Mouse (Mus musculus) frontal cortex, postnatal 14 days (tissue): ENCODE results near the gene Ghrl.
A peak's percentile ranks its signal among the peaks of the same experiment; 100 is the strongest.
"Not testable (repeated sequence)": the region's sequence is repeated elsewhere in the genome, so short reads cannot be mapped to it uniquely, and the experiment has no call there.

Source experiments
- DNase-seq, 2 experiments: peaks; one replicate each; pipeline ENCODE4 v3.0.0; 2022; ENCODE audit warnings: low spot score in 2 of 2

The Ghrl gene

DNA sequence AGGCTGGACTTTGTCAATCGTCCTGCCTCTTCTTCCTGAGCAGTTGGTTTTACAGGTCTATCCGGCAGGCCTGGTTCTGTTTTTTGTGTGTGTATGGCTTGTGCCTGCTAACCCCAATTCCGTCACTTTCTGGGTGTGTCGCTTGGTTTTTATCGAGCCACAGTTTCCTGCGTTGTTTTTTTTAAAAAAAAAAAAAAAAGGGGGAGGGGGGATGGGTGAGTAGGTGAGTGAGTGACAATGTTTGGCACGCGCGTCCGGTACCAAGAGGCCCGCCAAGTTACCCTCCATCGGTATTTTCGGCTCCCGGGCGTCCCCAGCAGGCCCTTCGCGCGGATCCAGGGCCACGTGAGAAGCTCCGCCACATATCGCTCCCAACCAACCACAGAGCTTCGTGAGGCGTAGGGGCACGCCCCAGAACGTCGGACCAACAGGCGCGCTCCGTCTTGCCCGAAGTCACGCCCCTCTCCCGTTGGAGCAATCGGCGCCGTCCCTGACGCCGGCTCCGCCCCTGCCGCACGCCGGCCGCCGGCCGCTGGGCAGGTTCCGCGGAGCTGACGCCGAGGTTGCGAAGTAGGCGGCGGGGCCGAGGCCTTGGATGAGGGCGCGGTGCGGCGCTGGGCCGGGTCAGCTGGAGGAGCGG, 23.0 kb downstream of the Ghrl start, which contains the start of gene Tatdn2:
Tatdn2 (plus strand) TSS at position 469 of the 640 bp plus-strand sequence.
- DNase-seq = peak; percentile 95

DNA sequence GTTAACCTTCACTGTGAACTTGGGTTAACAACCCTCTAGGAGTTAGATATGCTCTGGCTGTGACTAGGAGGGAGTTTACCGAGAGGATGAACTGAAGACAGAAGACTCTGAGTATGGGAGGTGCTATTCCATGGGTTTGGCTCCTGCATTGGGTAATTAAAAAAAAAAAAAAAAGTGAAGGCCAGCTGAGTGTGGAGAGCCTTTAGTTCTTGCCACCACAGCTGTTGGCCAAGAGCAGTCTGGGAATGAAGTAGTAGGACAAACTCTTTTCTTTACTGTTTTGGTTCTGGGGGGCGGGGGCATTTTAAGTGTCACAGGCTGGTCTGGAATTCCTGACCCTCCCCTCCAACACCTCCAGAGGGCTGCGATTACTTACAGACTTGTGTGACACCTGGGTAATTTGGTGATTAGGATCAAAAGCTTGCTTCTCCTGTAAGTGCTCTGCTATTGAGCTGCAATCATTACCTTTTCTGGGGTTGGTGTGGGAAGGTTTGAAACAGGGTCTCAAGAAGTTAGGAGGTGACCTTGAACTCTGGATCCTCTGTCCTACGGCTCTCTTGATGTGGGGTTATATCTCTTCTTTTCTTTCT, 23.8 kb downstream of the Ghrl start:
- no peak for DNase-seq

DNA sequence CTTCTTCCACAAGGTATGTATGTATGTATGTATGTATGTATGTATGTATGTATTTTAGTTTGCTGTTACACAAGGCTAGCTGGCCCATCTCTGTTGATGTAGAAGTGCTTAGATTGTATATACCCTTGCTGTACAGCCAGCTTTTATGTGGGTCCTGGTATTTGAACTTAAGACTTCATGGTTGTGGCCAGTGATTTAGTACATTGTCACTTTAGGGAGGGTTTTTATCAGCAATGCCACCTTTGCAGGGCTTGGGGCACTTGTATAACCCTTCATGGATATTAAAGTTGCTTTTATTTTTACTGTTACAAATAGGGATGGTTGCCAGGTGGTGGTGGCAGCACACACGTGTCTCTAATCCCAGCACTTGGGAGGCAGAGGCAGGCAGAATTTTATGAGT, 24.5 kb downstream of the Ghrl start:
- no peak for DNase-seq

DNA sequence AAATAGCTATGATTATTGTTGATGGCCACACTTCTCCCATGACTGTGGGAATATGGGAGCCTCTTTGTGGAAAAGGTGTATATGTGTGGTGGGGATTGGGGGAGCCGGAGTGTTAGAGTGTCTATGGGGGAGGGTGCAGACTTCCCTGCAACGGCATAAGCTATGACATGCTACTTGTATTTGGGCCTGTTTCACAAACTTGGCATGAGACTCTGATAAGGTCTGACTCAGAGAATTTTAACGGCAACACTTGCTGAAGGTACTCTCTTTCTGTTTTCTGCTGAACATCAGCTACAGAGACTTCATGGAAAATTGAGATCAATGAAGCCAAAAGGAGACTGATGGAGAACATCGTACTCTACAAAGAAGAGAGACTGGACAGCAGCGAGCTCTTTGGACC, 26.3 kb downstream of the Ghrl start:
- DNase-seq = no peak

DNA sequence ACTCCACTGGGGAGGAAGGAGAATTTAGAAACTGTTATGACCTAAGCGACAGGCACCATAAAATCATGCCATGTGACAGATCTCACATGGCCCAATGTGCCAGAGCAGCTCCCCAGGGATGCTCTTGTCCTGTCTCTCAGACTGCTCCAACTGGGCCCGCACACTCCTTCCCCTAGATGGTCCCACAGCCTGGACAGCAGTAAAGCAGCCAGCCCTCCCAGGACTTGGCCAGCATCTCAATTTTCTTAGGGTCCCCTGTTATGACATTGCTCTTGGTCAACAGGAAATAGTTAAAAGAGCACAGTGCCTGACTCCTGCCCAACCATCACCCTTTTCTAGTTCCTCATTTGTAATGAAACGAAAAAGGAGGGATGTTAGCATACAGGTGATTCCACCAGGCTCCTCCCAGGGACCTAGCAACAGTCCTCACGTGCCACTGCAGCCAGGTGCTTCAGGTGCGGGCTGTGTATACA, 27.0 kb downstream of the Ghrl start:
- DNase-seq = no peak

DNA sequence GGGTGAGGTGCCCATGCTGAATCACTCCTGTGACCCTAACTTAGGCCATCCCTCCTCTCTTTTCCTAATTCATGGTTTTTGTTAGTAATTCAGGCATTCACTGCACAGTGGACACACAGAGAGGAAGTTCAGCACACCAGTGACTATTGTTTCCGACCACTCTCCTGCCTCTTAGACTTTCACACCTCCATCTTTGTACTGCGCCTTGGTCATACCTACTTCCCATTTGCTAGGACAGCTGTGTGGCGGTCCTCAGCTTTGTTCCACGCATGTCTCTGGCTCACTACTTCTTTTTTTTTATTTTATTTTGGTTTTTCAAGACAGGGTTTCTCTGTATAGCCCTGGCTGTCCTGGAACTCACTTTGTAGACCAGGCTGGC, 28.6 kb downstream of the Ghrl start:
- DNase-seq = no peak

DNA sequence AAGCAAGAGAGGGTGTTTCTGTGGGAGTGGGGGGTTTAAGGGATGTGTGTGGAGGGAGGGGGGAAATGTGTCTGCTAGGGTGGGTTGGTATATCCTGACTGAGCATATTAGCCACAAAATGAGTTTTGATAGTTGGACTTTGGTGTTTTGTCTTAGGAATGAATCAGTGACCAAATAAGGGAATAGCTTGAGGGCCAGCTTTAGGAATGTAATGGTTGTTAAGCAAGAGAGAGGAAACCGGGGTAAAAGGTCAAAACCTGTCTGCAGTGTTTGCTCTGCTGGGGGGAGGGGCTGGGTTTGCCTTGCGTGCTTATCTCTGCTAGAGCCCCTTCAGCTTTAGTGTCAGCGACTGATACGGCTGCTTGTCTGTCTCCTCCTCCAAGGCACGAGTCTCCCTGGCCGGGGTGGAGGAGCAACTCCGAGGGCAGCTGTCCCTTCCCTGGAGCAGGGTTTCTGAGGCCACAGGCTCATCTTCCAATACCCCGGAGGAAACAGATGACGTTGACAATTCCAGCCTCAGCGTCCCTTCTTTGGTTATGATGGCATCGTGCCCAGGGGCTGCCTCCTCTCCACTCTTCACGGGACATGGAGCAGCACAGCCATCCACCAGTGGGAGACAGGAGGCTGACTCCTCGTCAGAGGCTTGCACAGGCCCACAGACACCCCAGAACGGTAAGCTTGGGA, 29.1 kb downstream of the Ghrl start:
- no peak for DNase-seq

DNA sequence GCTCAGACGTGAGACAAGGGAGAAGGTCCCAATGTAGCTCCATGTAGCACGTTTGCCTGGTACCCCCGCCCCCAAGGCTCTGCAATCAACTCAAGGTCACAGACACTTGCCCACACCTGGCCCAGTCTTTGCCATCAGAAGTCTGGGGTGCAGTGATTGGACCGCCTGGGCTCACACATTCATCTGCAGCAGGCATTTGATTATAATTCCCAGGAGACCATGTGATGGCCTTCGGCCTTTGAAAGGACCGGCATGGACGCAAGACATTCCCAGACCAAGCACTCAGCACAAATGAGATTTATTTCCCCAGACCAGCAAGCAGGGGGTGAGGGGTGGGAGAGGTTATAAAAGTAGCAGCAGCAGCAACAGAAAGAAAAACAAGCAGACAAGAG, 29.7 kb downstream of the Ghrl start:
- DNase-seq = no peak

DNA sequence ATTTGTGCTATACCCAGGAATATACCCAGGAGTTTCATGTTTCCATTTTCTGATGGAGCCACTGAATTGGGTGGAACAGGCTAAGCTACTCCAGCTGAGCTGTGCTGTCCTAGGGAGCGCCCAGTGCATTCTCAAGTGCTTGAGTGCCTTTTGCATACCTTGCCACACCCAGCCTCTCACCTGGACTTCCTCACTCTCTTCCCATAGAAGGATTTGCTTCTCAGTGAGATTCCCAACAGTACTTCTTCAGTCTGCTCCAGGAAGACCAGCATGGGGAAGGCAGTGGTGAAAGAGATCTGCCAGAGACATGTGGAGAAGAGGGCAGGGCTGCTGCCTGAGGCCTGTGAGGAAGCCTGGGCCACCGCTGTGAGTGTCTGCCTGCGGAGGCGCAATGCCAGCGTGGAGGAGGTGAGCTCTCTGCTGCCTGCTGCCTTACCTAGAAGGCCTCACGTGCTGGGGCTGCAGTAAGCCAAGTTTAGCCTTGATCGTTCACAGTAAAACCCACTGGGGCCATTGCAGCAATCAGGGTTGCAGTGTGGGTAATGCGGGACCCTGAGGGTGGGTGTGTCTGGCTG, 33.0 kb downstream of the Ghrl start:
- DNase-seq = no peak

DNA sequence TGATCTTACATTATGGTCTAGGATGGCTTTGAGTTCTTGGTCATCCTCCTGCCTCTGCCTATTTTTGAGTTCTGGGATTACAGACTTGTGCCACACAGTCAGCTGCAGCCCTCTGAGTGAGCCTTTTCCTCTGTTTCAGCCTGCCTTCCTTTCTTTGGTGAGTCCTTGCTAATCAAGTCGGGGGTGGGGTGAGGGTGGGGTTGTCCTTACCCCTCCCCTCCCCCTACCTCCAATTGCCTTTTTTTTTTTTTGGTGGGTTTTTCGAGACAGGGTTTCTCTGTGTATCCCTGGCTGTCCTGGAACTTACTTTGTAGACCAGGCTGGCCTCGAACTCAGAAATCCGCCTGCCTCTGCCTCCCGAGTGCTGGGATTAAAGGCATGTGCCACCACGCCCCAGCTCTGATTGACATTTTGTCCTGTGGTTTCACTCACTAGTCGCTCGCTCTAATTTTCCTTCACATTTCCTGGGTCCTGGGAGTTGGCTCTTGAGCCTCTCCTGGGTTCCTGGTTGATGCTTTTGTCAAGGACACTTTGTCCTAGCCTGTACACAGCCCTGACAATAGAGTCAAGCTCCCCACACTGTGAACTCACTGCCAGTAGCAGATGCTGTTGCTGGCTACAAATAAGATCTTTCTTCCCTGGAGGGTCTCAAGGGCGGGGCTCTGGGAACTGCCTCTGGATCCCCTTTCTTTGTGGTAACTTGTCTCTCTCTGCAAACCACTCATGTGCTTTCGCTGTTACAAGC, 36.4 kb downstream of the Ghrl start:
- DNase-seq = no peak

DNA sequence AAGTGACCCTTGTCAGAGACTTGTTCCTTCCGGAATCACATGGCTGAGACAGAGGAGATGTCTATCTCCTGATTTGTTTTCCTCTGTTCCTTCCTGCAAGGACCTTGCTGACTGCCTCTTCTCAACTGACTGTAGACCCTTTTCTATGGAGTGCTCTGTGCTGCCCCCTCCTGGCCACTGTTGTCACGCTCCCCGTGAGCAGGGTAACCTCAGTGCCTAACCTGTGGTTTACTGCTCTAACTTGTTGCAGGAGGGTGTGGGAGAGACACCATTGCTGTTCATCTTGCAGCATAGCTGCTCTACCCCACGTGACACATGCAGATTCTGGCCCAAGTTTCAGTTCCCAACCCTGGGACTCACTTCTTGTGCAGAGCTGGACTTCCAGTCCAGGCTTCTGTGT, 38.4 kb downstream of the Ghrl start:
- DNase-seq = peak; percentile 62 to 76

DNA sequence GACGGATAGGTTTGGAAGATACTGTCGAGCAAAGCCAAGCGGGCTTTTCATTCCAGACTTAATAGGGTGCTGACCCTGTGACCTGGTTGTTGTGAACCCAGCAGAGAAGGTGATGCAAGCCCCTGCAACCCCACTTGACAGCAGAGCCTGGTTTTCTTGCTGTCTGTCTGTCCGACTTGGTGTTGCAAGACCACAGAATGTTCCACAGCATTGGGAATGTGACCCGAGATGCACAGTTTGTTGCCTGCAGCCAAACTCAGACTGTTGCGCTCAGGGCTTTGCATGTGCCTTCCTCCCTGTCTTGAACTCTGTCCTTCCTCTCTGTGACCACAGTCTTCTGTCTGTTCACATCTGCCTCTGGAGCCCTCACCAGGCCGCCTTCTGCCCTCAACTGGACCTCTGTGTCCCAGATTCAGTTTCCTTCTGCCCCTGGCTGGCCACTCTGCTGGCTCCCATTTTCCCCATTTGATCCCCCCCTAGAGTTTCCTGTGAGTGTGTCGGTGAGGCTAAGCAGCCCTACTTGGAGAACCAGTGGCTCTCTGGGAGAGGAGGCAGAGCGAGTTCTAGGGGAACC, 39.6 kb downstream of the Ghrl start:
- DNase-seq = no peak

DNA sequence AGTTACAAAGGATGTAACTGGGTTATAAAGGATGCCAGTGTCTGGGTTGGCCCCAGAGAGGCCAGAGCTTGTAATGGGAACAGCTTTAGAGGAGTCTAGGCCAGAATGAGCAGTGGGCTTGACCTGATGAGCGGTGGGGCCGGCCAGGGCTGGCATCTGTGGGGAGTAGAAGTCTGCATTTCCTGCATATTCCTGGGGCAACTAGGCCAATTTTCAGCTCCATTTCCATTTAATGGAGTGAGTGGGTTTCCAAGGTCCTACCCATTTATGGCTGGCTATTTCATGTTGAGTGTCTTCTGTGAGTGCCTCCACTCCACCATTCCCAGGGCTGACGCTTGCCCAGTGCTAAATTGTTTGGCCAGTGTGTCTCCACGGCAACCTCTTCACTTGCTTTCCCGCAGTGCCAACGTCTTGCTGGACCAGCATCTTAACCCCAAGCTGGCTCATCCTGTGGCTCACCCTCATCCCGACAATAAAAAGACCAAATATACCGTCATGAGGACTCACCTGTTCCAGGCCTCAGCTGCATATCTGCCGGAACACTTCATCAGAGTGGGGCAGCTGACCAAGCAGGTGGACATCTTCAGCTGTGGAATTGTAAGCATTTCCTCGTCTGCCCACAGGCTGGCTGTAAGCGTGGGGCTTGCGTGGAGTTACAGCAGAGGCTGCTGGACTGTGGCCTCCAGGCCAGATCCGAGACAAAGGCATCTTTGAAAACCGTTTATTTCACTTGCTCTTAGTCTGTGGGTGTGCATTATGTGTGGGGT, 41.3 kb downstream of the Ghrl start:
- DNase-seq = no peak

DNA sequence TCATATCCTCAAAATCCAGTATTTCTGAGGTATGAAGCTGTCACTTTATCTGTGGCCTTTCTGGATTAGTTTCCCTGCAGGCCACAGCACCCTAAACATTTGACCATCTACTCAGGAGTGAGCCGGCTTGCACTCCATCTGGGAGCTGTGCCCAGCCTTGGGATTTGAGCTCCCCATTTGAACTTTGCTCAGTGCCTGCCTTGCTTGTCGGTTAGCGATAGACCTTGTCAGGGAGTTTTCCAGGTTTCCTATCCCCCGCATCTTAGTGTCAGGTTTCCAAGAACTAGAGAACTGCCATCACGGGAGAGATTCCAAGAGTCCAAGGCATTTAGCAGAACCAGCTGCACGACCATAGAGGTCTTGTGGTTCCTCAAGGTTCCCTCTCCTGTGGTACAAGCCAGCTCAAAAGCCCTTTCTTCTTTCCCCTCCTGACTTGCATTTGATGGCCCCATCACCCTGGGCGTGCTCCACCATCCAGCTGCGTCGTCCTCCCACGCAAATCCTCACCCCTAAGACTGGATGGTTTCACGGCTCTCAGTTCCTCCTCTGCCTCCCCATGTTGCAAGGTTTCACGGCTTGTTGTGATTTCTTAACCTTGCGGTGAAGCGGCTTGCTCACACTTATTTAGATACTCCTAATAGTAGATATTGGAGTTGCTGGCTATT, 42.5 kb downstream of the Ghrl start:
- DNase-seq = no peak

DNA sequence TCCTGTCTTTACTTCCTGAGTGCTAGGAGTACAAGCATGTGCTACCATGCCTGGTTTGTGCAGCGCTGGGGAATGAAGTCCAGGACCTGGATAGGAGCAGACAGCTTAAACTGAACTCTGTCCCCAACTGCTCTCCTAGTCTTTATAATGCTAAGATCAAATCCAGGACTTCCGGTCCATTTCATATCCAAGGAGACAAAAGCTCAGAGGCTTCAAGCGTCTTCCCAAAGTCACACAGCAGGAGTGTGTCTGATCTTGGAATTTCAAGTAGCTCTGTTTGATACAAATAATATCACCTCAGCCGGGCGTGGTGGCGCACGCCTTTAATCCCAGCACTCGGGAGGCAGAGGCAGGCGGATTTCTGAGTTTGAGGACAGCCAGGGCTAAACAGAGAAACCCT, 43.7 kb downstream of the Ghrl start:
- DNase-seq = no peak

DNA sequence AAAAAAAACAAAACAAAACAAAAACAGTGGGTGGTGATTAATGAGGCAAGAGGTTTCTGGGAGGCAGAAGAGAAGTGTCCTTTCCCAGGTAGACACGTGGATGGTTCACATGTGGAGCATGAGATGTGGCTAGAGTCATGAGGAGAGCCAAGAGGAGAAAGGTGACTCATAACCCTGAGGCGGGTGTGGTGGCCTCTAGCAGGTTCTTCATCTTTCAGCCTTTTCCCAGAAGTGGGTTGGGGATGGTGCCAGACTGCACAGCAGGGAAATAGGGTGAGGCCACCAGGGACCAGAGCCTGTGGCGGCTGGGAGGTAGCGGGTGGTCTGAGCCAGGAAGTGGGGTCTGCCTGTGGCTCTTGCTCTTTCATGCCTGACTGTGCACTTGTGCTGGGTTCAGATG, 44.4 kb downstream of the Ghrl start:
- no peak for DNase-seq

DNA sequence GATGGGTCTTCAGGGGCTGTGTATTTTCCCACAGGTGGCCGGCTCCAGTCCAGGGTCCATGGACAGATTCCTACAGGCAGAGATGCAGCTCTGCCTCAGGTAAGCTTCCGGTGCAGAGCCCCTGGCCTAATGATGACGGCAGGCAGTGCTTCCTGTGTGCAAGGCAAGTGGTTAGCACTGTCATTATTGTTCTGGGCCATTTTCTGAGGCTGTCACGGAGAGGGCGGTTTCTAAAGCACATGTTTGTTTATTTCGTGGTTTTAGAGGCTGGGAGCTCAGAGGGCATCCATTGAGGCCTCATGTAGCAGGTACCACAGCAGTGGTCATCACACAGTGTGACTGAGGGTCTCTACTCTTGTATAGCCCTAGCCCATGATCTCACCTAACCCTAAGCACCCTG, 46.7 kb downstream of the Ghrl start:
- no peak for DNase-seq

DNA sequence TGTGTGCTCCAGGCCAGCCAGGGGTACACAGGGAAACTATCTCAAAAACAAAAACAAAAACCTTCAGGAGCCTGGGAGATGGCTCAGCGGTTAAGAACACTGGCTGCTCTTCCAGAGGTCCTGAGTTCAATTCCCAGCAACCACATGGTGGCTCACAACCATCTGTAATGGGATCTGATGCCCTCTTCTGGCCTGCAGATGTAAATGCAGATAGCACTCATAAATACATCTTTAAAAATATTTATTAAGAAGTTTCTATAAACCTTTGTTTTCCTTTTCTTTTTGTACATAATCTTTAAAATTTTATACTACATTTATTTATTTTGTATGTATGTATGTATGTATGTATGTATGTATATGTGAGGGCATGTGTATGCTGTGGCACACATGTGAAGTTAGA, 47.7 kb downstream of the Ghrl start:
- DNase-seq = not testable (repeated sequence)

DNA sequence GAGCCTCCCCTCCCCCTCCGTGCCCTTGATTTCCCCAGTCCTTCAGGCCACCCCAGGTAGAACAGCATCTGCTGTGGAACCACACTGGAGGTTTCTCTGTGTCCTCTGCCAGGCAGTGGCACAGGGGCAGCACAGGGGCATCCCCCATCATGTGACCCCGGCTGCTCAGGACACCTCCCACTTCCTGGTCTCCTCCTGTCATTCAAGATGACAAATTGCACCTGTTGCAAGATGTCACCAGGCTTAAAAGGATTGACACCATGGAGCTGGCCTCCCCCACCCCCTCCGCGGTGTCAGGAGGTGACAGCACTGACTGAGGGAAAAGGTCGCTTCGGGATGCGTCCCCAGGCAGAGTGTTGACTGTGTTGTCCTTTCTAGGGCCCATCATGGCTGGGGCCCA, 49.9 kb downstream of the Ghrl start:
- no peak for DNase-seq

DNA sequence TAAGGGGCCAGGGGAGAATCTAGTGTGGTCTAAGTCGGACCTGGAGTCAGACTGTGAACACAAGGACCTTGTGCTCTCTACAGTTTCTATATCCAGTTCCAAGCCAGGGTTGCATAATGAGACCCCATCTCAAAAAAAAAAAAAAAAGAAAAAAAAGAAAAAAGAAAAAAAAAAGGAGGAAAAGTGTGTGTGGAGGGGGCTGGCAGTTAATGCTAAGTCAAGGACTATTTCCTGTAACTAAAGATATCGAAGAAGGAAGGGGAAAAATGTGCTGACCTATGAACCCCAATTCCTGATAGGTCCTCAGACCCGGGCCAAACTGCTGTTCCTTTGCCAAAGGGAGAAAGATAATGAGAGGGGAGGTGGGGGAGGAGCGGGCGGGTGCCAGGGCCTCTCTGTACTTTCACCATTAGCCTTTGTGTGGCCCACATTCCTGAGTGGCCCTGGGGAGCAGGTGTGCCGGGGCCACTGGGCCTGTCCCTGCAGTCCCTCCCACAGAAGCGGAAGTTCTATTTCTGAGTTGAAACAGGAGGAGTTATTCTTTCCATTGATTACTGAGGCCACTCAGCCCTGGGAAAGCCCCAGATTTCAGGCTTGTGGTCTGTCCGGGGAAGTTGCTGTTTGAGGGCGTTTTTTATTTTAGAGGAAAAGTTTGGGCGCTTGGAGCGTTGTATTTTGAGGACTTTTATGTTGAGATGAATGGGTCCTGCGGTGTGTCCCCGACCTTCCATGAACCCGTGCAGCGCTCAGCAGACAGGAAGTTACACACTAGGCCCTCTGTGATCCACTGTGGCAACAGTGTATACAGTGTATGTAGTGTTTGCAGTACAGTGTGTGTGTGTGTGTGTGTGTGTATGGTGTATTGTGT, 51.2 kb downstream of the Ghrl start:
- DNase-seq = no peak
